Mouse (Mus musculus) pancreas, adult 10 weeks (tissue): Measurements from ENCODE around the gene Tmprss9. TPM values are rescaled to one million over a fixed set of nuclear protein-coding genes. Genes with fewer than 3 reads are reported as not detected.

ENCODE experiments used
- polyA plus RNA-seq: library from polyadenylated mRNA; stranded (reverse); fragments of 350-450 nt; fragmentation: Illumina TruSeq; extraction: RNeasy Lipid Tissue Mini Kit (QIAGEN cat#74804); gene quantifications from one replicate; pipeline ENCODE4 v1.2.3, GENCODE M21; 2015; ENCODE audit warnings: low read depth, low replicate concordance; ENCODE audit not compliant: insufficient read depth

The Tmprss9 gene
- polyA plus RNA-seq = not detected

GRCm38 (mm10) chr10:80871581-80871980 is at the start of gene Tmprss9:
Gene Tmprss9, plus strand, starts transcription at chr10:80871848.

GRCm38 (mm10) chr10:80826151-80827062 is 45.2 kb upstream of the Tmprss9 start, which contains the start of gene Oaz1:
Gene Oaz1, plus strand, starts transcription at chr10:80826656.

GRCm38 (mm10) chr10:80843931-80844547 is 27.6 kb upstream of the Tmprss9 start, which contains the start of gene Lingo3:
Gene Lingo3, minus strand, starts transcription at chr10:80844039.

GRCm38 (mm10) chr10:80854913-80855748 is 16.5 kb upstream of the Tmprss9 start, which contains the start of the genes Lsm7 and Sppl2b:
Gene Lsm7, minus strand, starts transcription at chr10:80855209.
Gene Sppl2b, plus strand, starts transcription at chr10:80855275.

GRCm38 (mm10) chr10:80900318-80901247 is 28.9 kb downstream of the Tmprss9 start, which contains the start of gene Timm13:
Gene Timm13, minus strand, starts transcription at chr10:80900969.

GRCm38 (mm10) chr10:80917779-80918434 is 46.3 kb downstream of the Tmprss9 start, which contains the start of gene Lmnb2:
Gene Lmnb2, minus strand, starts transcription at chr10:80918245.

GRCm38 (mm10) chr10:80929299-80930226 is 57.9 kb downstream of the Tmprss9 start, which contains the start of gene Gadd45b:
Gene Gadd45b, plus strand, starts transcription at chr10:80930073.

Other genes starting within 250 kb of the Tmprss9 start
- 47.7 TPM for gene Csnk1g2, start 249.0 kb upstream of the Tmprss9 start, polyA plus RNA-seq
- gene Btbd2, start 214.8 kb upstream of the Tmprss9 start, polyA plus RNA-seq = 7.6 TPM
- gene Mknk2, start 193.7 kb upstream of the Tmprss9 start, polyA plus RNA-seq = 15.8 TPM
- 3.8 TPM for gene Mob3a, start 169.9 kb upstream of the Tmprss9 start, polyA plus RNA-seq
- 24.6 TPM for gene Izumo4, start 169.7 kb upstream of the Tmprss9 start, polyA plus RNA-seq
- 48.4 TPM for gene Ap3d1, start 129.6 kb upstream of the Tmprss9 start, polyA plus RNA-seq
- 7.8 TPM for gene Dot1l, start 116.6 kb upstream of the Tmprss9 start, polyA plus RNA-seq
- 9.5 TPM for gene Sf3a2, start 73.7 kb upstream of the Tmprss9 start, polyA plus RNA-seq
- 17.7 TPM for gene Plekhj1, start 73.2 kb upstream of the Tmprss9 start, polyA plus RNA-seq
- not detected for gene Amh, start 66.6 kb upstream of the Tmprss9 start, polyA plus RNA-seq
- not detected for gene Jsrp1, start 58.4 kb upstream of the Tmprss9 start, polyA plus RNA-seq
- 185 TPM for gene Oaz1, start 45.2 kb upstream of the Tmprss9 start, polyA plus RNA-seq
- gene Lingo3, start 27.8 kb upstream of the Tmprss9 start, polyA plus RNA-seq = not detected
- 38.7 TPM for gene Lsm7, start 16.6 kb upstream of the Tmprss9 start, polyA plus RNA-seq
- gene Sppl2b, start 16.6 kb upstream of the Tmprss9 start, polyA plus RNA-seq = 7.9 TPM
- gene Timm13, start 29.1 kb downstream of the Tmprss9 start, polyA plus RNA-seq = 31.2 TPM
- 2.3 TPM for gene Lmnb2, start 46.4 kb downstream of the Tmprss9 start, polyA plus RNA-seq
- 4.3 TPM for gene Gadd45b, start 58.2 kb downstream of the Tmprss9 start, polyA plus RNA-seq
- 1.4 TPM for gene Gng7, start 143.1 kb downstream of the Tmprss9 start, polyA plus RNA-seq
- not detected for gene Diras1, start 153.8 kb downstream of the Tmprss9 start, polyA plus RNA-seq
- 5.1 TPM for gene Slc39a3, start 165.6 kb downstream of the Tmprss9 start, polyA plus RNA-seq
- gene Sgta, start 188.3 kb downstream of the Tmprss9 start, polyA plus RNA-seq = 24.1 TPM
- gene Thop1, start 198.2 kb downstream of the Tmprss9 start, polyA plus RNA-seq = 11.8 TPM
- not detected for gene Creb3l3, start 227.0 kb downstream of the Tmprss9 start, polyA plus RNA-seq
- 47.4 TPM for gene Map2k2, start 234.1 kb downstream of the Tmprss9 start, polyA plus RNA-seq